Mouse (Mus musculus) ES-E14 (cell line): ENCODE measurements around the gene E130208F15Rik.

Experiments used
- HCFC1 ChIP-seq: IDR thresholded peaks from 2 replicates; pipeline ENCODE4 v1.6.1; 2012; ENCODE audit warnings: low read length, inconsistent platforms, borderline replicate concordance; ENCODE audit not compliant: insufficient read depth
- MAFK ChIP-seq: IDR thresholded peaks from 2 replicates; pipeline ENCODE4 v1.6.1; 2014; ENCODE audit warnings: mild to moderate bottlenecking, low read depth, low read length, inconsistent platforms; ENCODE audit not compliant: insufficient read depth
- ZC3H11A ChIP-seq: IDR thresholded peaks from 2 replicates; pipeline ENCODE4 v1.6.1; 2012; ENCODE audit warnings: low read depth, mild to moderate bottlenecking, inconsistent platforms, low read length, borderline replicate concordance
- ZNF384 ChIP-seq: IDR thresholded peaks from 2 replicates; pipeline ENCODE4 v1.6.1; 2012; ENCODE audit warnings: low read depth, low read length, inconsistent platforms

DNA sequence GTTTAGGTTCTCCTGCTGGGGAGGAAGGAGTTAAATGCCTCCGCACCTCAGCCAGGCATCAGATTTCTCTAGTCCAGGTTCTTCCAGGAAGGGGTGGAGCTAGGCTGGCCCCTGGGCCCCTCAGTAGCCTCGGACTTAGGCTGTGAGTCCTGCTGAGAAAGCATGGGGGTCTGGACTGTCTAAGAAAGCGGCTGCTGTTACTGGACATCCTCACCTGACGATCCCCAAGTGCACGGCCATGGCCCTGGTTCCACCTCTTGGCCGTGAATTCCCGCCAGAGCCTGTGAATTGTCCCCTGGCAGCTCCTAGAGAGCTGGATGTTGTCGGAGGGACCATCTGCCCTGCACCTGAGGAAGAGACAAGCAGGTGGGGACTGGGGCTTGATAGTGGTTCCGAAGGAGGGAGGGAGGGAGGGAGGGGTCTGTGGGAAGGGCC, 6.8 kb upstream of the E130208F15Rik start, which contains the start of gene Syne4:
- TF ChIP-seq HCFC1 (no peak), ZC3H11A (no peak), ZNF384 (no peak), MAFK (no peak)
